Mouse (Mus musculus): ENCODE results near the gene Spocd1. TPM values are rescaled to one million over a fixed set of nuclear protein-coding genes. Genes with fewer than 3 reads are reported as not detected.

Spocd1 gene
- total RNA-seq, 2 experiments from 2014 or later: not detected

- ATAC-seq (replicated peaks; ENCODE audit: low FRiP score, low TSS enrichment, poor library complexity, severe bottlenecking): no peak
Measured at GRCm38 (mm10) chr4:129993944-129994695, 65.1 kb downstream of the Spocd1 start.

- ATAC-seq (replicated peaks; ENCODE audit: low FRiP score, low TSS enrichment, poor library complexity, severe bottlenecking): no peak
Measured at GRCm38 (mm10) chr4:129994728-129995127, 65.7 kb downstream of the Spocd1 start.

- ATAC-seq (replicated peaks; ENCODE audit: low FRiP score, low TSS enrichment, poor library complexity, severe bottlenecking): no peak
Measured at GRCm38 (mm10) chr4:129995255-129995654, 66.2 kb downstream of the Spocd1 start.

DNA sequence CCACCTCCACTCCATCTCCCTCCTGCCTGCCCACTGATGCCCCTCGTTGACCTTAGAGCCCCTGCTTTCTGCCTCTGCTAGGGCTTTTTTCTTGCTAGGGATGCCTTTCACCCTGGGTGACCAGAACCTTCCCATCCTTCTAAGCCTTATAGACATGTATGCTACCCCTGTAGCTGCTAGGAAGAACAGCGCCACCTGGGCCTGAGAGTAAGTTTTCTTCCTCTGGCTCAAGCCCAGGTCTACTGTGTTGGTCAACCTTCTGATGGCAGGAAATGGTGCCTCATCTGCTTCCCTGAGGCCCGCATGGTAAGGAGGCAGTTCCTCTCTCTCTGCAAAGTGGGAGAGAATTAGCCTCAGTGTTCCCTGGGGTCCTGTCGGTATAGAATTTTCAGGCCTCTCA lies 67.0 kb downstream of the Spocd1 start:
- no peak for ATAC-seq (replicated peaks; ENCODE audit: low FRiP score, low TSS enrichment, poor library complexity, severe bottlenecking)

DNA sequence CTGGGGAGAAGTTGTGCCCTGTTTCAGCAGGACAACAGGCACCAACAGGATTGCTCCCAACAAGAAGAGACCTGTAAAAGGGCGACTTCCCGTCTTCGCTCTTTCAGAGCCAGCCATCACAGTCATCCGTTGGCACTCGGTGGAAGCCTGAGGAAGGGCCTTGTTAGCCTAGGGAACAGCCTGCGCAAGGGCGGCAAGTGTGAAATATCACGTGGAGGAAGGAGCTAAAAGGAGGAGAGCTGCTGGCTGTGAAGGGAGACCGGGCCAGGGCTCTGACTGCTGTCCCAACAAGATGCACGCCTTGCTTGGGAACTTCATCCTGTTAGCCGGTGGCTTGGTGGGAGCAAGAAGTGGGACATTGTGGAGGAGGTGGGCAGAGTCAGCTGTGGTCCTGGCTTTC lies 69.1 kb downstream of the Spocd1 start:
- no peak for ATAC-seq (replicated peaks; ENCODE audit: low FRiP score, low TSS enrichment, poor library complexity, severe bottlenecking)

DNA sequence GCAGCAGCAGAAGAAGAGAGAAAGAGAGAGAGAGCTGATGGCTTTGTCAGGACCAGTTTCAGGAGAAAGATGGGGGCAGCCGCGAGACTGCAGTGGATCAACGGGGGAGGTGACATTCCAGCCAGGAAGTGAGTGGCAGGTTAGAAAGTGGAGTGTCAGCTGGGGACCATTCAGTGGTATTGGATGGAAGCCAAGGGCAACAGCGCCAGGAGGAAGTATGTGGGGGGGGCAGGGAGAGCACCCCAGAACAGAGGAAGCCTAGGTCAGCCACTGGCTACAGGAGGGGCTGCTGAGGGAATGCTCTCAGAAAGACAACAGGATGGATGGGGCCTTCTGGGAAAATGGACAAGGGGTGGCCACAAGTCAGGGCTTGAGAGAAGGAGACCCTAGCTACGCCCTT lies 72.7 kb downstream of the Spocd1 start:
- no peak for ATAC-seq (replicated peaks; ENCODE audit: low FRiP score, low TSS enrichment, poor library complexity, severe bottlenecking)

- ATAC-seq (replicated peaks; ENCODE audit: low FRiP score, low TSS enrichment, poor library complexity, severe bottlenecking): no peak
Measured at GRCm38 (mm10) chr4:130002157-130002556, 73.1 kb downstream of the Spocd1 start.

DNA sequence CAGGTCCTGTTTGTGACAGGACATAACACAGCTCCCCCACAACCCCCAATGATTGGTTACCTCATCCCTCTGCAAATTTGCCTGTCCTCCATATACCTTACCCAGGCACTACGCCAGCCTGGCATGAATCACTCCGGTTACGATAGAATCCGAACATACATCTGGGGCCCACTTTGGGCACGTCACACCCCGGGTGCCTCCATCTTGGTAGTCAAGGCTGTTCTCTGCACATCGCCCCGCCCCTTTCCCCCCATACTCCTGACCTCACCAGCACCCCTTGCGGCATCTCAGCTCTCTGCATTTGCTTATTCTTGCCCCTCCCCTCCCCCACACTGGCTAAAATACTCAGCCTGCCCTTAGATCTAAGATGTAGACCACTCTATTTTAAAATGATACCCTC lies 76.5 kb downstream of the Spocd1 start:
- no peak for ATAC-seq (replicated peaks; ENCODE audit: low FRiP score, low TSS enrichment, poor library complexity, severe bottlenecking)

GRCm38 (mm10) chr4:130006533-130006932 lies 77.5 kb downstream of the Spocd1 start:
- ATAC-seq (replicated peaks; ENCODE audit: low FRiP score, low TSS enrichment, poor library complexity, severe bottlenecking): 0 out of 2 replicates have a peak, but pooled peaks have one; percentile 24

Other genes starting within 250 kb of the Spocd1 start
- 26.6 and 31.7 TPM in 2 replicates for gene Tmem39b, start 232.4 kb upstream of the Spocd1 start, total RNA-seq (2014; fragmentation: Nextera tagmentation)
- 6.0 and 7.6 TPM in 2 replicates for gene Tmem39b, start 232.4 kb upstream of the Spocd1 start, total RNA-seq (2017)
- 99.6 and 107 TPM in 2 replicates for gene Khdrbs1, start 186.9 kb upstream of the Spocd1 start, total RNA-seq (2014; fragmentation: Nextera tagmentation)
- gene Khdrbs1, start 186.9 kb upstream of the Spocd1 start, total RNA-seq (2017): 103 and 112 TPM in 2 replicates
- gene Ptp4a2, start 118.0 kb upstream of the Spocd1 start, total RNA-seq (2014; fragmentation: Nextera tagmentation): 168 and 313 TPM in 2 replicates
- 419 and 540 TPM in 2 replicates for gene Ptp4a2, start 118.0 kb upstream of the Spocd1 start, total RNA-seq (2017)
- 1.2 TPM in 1 of 2 replicates, not detected in the other for gene Adgrb2, start 55.6 kb downstream of the Spocd1 start, total RNA-seq (2014; fragmentation: Nextera tagmentation)
- not detected in 2 replicates for gene Adgrb2, start 55.6 kb downstream of the Spocd1 start, total RNA-seq (2017)
- gene Col16a1, start 118.6 kb downstream of the Spocd1 start, total RNA-seq (2014; fragmentation: Nextera tagmentation): 7.1 TPM in 1 of 2 replicates, not detected in the other
- gene Col16a1, start 118.6 kb downstream of the Spocd1 start, total RNA-seq (2017): 0.52 and 9.1 TPM in 2 replicates
- gene Pef1, start 173.3 kb downstream of the Spocd1 start, total RNA-seq (2014; fragmentation: Nextera tagmentation): 27.0 and 57.4 TPM in 2 replicates
- 8.8 and 15.2 TPM in 2 replicates for gene Pef1, start 173.3 kb downstream of the Spocd1 start, total RNA-seq (2017)
- gene Hcrtr1, start 210.1 kb downstream of the Spocd1 start, total RNA-seq (2014; fragmentation: Nextera tagmentation): not detected in 2 replicates
- not detected in 2 replicates for gene Hcrtr1, start 210.1 kb downstream of the Spocd1 start, total RNA-seq (2017)
- gene Tinagl1, start 245.9 kb downstream of the Spocd1 start, total RNA-seq (2014; fragmentation: Nextera tagmentation): 2.7 and 15.3 TPM in 2 replicates
- gene Tinagl1, start 245.9 kb downstream of the Spocd1 start, total RNA-seq (2017): 1.8 and 2.7 TPM in 2 replicates